Mouse (Mus musculus) cerebellum, adult (tissue): ENCODE measurements around the gene Gm21317.
"Not testable (repeated sequence)": the region's sequence is repeated elsewhere in the genome, so short reads cannot be mapped to it uniquely, and the experiment has no call there.

Experiments
- ATAC-seq: cut with Nextera tagmentation; 2 replicates; pipeline ENCODE4 v1.9.2; 2017; ENCODE audit warnings: mild to moderate bottlenecking, moderate library complexity, mixed read lengths; ENCODE audit not compliant: insufficient number of reproducible peaks, low FRiP score, low TSS enrichment

Gm21317 gene

DNA sequence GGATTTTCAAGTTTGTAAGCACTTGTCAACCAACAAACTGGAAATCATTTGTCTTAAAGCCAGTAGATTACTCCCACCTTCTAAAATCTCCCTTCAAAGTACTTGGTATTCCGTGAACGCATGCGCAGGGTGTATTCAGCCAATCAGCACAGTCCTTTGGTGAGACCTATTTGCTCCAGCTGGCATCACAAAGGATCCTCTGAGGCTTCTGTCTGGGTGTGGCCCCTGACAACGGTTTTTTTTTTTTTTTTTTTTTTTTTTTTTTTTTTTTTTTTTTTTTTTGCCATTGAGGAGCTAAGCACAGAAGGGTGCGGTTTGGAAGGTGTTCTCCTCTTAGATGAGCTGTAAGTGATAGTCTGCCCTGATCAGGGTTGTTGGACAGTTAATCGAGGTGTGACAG is at the start of gene Gm21317:
Gm21317 (plus strand) TSS at position 301 of the 400 bp plus-strand sequence.
- ATAC-seq: not testable (repeated sequence)
